Mouse (Mus musculus): ENCODE results near the gene Cdh23. TPM values are rescaled to one million over a fixed set of nuclear protein-coding genes. Genes with fewer than 3 reads are reported as not detected.

Cdh23 gene
- polyA plus RNA-seq, 1 experiment from 2014 or later, result 6.8 TPM

DNA sequence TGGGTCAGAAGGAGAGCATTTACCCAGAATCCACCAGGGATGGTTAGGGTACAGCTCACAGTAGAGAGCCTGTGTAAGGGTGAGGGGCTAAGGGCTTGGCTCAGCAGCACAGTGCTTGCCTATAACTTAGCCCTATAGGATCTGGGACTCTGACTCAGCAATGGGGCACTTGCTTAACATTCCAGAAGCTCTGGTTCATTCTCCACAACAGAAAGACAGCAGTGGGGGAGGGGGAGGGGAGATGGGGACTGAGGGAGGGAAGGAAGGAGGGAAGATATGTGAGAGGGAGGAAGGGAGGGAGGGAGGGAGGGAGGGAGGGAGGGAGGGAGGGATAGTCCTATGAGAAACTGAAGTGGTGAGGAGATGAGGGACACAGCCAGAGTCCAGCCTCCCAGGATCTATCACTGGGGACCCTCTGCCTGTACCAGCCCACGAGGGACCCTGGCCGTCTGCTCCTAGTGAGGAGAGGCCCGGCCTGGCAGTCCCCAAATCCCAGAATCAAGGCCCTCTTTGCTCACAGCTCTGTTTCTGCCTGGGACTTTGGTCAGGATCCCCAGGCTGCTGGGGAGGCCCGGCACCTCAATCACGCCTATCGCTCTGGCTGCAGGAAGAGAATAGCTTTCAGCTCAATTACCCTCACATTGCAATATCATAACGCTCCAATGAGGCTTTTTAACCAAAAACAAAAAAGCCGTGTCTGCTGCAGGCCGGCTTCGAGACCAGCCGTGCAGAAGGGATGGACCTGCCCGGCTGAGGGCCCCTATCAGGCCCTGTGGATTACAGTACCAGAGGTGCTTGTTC is 117.4 kb downstream of the Cdh23 start:
- no peak overlapping the region for H3K9ac ChIP-seq
- H3K27ac ChIP-seq, result no peak overlapping the region
- no peak for ATAC-seq (ENCODE audit: low FRiP score)
- H3K4me2 ChIP-seq (replicated peaks), result no peak overlapping the region
- H3K36me3 ChIP-seq (replicated peaks; ENCODE audit: control insufficient read depth, insufficient read depth), result no peaks in the 10 kb centered on the region
- WGBS, result 32% methylated on average over 12 of the region's 12 CpGs
- H3K27me3 ChIP-seq (ENCODE audit: control insufficient read depth, insufficient read depth, low read length), result peaks cover 23% of the 10 kb centered on the region
- no peaks in the 10 kb centered on the region for H3K9me3 ChIP-seq (ENCODE audit: control insufficient read depth, low read length)
- no peak for DNase-seq (ENCODE audit: low spot score)
- H3K4me3 ChIP-seq (replicated peaks; ENCODE audit: low read length), result no peak overlapping the region
- 0 out of 2 replicates have a peak, but pooled peaks cover 5% of the 10 kb centered on the region for H3K4me1 ChIP-seq (replicated peaks; ENCODE audit: control insufficient read depth, insufficient read depth, low read length)

DNA sequence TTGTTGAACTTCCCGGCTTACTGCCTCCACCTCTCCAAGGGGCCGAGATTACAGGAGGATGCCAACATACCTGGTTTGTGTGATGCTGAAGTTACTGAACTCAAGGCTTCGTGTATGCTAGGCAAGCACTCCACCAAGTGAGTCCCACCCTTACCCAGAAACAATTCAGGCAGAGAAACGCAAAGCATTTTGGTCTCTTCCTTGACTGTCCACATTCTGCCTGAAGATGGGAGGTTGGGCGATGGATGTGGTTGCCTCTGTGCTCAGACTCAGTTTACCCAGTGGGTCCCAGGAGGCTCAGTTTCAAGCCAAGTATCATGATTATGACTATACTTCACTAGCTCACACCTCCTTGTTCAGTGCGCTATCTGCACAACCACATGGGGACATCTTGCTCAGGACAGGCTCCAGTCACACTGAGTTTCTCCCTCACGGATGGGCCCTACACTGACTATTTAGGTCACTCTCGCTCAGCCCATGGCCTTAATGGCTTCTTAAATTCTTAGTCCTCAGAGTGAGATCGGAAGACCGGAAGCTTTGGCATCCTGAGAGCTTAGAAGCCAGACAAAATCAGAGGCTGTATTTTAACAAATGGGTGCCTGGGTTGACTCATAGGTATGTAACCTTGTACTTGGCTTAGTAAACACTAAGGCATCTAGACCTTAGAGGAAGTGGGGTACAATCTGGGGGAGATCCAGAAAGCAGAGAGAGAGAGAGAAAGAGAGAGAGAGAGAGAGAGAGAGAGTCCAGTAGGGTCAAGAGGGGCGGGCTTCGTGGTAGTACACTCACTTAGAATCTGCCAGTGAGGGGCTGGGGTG is 118.2 kb downstream of the Cdh23 start:
- no peak for DNase-seq (ENCODE audit: low spot score)
- no peak overlapping the region for H3K27ac ChIP-seq

DNA sequence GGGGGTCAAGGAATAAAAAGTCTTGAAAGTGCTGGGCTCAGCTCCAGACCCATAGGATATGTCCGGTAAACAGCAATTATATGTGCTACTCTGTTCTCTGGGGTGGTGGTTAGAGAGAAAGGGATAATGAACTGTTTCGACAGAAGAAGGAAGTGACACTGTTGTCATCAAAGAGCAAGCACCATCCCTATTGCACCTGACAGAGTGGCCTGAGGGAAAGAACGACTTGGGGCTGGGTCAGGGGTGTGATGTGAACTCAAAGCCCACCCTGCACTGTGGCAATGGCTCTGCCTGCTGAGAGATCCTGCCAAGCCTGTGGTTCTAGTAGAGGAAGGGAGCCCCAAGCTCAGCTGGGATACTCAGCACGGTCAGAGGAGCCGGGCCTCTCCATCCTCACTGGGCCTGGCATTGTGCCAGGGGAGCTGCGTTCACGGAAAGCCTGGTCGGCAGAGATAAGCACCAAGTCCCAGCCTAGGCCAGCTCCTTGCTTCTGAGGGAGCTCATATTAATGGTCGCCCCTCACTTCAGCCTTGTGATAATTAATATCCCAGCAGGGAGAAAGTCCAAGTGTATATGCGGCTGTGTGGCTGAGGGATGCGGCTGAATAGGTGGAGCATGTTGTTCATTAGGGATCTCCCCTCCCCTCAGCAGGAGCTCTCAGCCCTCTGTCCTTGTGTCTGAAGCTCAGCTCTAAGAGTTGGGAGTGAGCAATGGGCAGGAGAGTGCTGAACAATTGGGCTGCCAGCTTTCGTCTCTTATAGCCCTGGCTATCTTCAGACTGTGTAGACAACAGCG is 119.0 kb downstream of the Cdh23 start:
- DNase-seq (ENCODE audit: low spot score) (no peak), ATAC-seq (ENCODE audit: low FRiP score) (no peak; the same call in 1 of the 2 replicates)
- Histone ChIP-seq H3K4me2 (replicated peaks) (no peak overlapping the region), H3K27ac (no peak overlapping the region), H3K36me3 (replicated peaks; ENCODE audit: control insufficient read depth, insufficient read depth) (no peaks in the 10 kb centered on the region), H3K27me3 (ENCODE audit: control insufficient read depth, insufficient read depth, low read length) (peaks cover 14% of the 10 kb centered on the region), H3K9me3 (ENCODE audit: control insufficient read depth, low read length) (no peaks in the 10 kb centered on the region), H3K9ac (no peak overlapping the region), H3K4me1 (replicated peaks; ENCODE audit: control insufficient read depth, insufficient read depth, low read length) (0 out of 2 replicates have a peak, but pooled peaks cover 5% of the 10 kb centered on the region), H3K4me3 (replicated peaks; ENCODE audit: low read length) (no peak overlapping the region)
- 44% methylated on average over 13 of the region's 13 CpGs for WGBS

More for the DNA sequence above, 118.2 kb downstream of the Cdh23 start:
- Histone ChIP-seq H3K27me3 (ENCODE audit: control insufficient read depth, insufficient read depth, low read length) (peaks cover 16% of the 10 kb centered on the region), H3K9ac (no peak overlapping the region), H3K4me1 (replicated peaks; ENCODE audit: control insufficient read depth, insufficient read depth, low read length) (0 out of 2 replicates have a peak, but pooled peaks cover 5% of the 10 kb centered on the region), H3K4me2 (replicated peaks) (no peak overlapping the region), H3K36me3 (replicated peaks; ENCODE audit: control insufficient read depth, insufficient read depth) (no peaks in the 10 kb centered on the region), H3K4me3 (replicated peaks; ENCODE audit: low read length) (no peak overlapping the region), H3K9me3 (ENCODE audit: control insufficient read depth, low read length) (no peaks in the 10 kb centered on the region)
- WGBS, result 88% methylated on average over 12 of the region's 12 CpGs
- no peak for ATAC-seq (ENCODE audit: low FRiP score)

DNA sequence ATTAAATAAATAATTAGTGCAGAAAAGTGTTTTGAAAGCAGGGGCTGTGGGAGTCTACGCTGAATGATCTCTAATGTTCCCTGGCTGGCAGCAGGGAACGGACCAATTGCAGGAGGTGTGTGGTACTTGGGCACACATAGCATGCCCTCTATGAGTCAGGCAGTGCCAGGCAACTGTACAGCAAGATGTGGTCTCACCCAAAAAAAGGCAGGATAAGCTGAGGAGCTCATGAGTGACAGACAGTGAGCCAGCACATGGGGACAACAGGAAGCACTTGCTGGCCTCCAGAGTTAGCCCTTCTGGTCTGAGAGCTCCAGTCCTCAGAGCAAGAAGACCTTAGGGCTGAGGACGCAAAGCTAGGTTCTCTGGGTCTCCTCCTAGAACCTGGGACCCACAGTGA is 121.4 kb downstream of the Cdh23 start:
- no peak overlapping the region for H3K4me3 ChIP-seq (replicated peaks; ENCODE audit: low read length)
- H3K9me3 ChIP-seq (ENCODE audit: control insufficient read depth, low read length), result no peaks in the 10 kb centered on the region
- H3K9ac ChIP-seq, result no peak overlapping the region
- H3K4me2 ChIP-seq (replicated peaks), result no peak overlapping the region
- H3K27ac ChIP-seq, result no peak overlapping the region
- no peaks in the 10 kb centered on the region for H3K36me3 ChIP-seq (replicated peaks; ENCODE audit: control insufficient read depth, insufficient read depth)
- ATAC-seq (ENCODE audit: low FRiP score) (no peak), DNase-seq (ENCODE audit: low spot score) (no peak)
- 0 out of 2 replicates have a peak, but pooled peaks cover 5% of the 10 kb centered on the region for H3K4me1 ChIP-seq (replicated peaks; ENCODE audit: control insufficient read depth, insufficient read depth, low read length)
- 87% methylated on average over 3 of the region's 3 CpGs for WGBS
- H3K27me3 ChIP-seq (ENCODE audit: control insufficient read depth, insufficient read depth, low read length), result peaks cover 5% of the 10 kb centered on the region; the same call in 1 of the 2 replicates

DNA sequence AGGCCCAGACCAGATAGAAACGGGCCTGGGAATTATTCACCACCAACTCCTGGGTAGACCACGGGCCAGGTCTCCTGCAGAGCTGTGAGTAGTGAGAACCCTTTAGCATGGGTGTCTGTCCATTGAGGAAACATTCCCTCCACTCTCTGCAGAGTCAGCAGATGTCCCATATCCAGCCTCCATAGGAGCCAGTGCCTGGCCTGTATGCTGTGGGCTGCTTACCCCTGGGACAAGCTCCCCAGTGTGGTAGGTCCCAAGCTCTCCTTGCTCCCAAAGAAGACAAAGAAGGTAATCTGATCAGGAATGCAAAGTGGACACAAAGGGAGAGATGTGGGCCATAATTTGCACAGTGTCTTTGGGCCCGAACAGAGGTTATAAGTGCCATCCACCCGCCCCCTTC is 124.8 kb downstream of the Cdh23 start:
- Histone ChIP-seq H3K27ac (no peak overlapping the region), H3K36me3 (replicated peaks; ENCODE audit: control insufficient read depth, insufficient read depth) (no peaks in the 10 kb centered on the region), H3K27me3 (ENCODE audit: control insufficient read depth, insufficient read depth, low read length) (peaks cover 11% of the 10 kb centered on the region; the same call in 1 of the 2 replicates), H3K4me1 (replicated peaks; ENCODE audit: control insufficient read depth, insufficient read depth, low read length) (peaks cover 6% of the 10 kb centered on the region), H3K9me3 (ENCODE audit: control insufficient read depth, low read length) (no peaks in the 10 kb centered on the region), H3K4me2 (replicated peaks) (no peak overlapping the region), H3K9ac (no peak overlapping the region), H3K4me3 (replicated peaks; ENCODE audit: low read length) (no peak overlapping the region)
- no peak for ATAC-seq (ENCODE audit: low FRiP score)
- WGBS, result 86% methylated on average over 4 of the region's 4 CpGs
- no peak for DNase-seq (ENCODE audit: low spot score)

DNA sequence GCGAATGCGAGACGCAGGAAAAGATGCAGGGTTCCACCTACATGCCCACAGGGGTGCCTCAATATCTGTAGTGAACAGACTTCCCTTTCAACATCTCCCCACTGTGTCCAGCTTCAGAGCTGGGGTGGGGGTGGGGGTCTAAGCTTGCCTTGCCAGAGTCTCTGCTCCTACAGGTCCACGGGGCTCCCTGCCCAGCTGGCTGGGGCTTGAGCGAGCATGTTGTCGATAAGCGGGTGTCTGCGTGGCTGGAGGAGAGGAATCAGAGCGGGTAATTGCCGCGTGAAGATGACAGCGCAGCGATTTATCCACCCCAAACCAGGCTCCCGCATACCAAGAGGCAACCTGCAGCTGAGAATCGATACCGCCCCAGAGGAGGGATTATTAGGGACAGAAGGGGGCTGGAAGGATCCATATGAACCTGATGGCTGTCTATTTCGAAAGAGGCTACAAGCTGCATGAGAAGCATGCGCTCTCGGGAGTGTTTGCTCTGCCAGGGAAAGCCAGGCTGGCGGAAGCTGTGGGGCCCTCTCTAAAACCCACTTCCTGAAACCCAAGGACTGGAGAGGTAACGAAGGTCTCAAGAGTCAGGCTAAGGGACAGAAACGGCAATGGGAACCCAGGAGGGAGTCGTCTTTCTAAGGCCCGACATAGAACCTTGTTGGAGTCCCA is 129.8 kb downstream of the Cdh23 start:
- no peak overlapping the region for H3K4me3 ChIP-seq (replicated peaks; ENCODE audit: low read length)
- H3K27ac ChIP-seq, result no peak overlapping the region
- WGBS, result 35% methylated on average over 24 of the region's 24 CpGs
- no peak for DNase-seq (ENCODE audit: low spot score)
- ATAC-seq (ENCODE audit: low FRiP score), result no peak
- 0 out of 2 replicates have a peak, but pooled peaks cover 6% of the 10 kb centered on the region for H3K27me3 ChIP-seq (ENCODE audit: control insufficient read depth, insufficient read depth, low read length)
- H3K4me2 ChIP-seq (replicated peaks), result peak overlapping the region; percentile 30
- peaks cover 13% of the 10 kb centered on the region for H3K4me1 ChIP-seq (replicated peaks; ENCODE audit: control insufficient read depth, insufficient read depth, low read length)
- no peaks in the 10 kb centered on the region for H3K9me3 ChIP-seq (ENCODE audit: control insufficient read depth, low read length)
- no peaks in the 10 kb centered on the region for H3K36me3 ChIP-seq (replicated peaks; ENCODE audit: control insufficient read depth, insufficient read depth)
- H3K9ac ChIP-seq, result peak overlapping the region; percentile 35; the same call in 1 of the 2 replicates

DNA sequence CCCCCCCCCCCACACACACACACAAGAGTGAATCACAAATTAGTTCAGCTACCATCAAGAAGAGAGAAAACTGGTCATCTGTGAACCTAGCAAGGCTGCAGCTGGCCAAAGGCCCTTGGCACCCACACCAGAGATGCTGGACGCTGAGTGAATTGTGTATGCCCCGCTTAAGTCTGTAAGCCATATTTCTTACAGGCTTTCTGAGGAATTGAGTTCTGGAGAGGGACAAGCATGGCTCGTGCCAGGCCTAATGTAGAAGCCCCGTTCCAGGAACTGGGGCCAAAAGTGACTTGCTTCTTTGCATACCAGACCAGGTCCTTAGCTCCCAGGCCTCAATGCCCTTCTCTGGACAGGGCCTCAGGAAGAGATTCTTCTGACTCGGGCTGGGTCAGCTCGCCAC is 132.2 kb downstream of the Cdh23 start:
- no peaks in the 10 kb centered on the region for H3K9me3 ChIP-seq (ENCODE audit: control insufficient read depth, low read length)
- H3K27ac ChIP-seq, result no peak overlapping the region
- H3K4me3 ChIP-seq (replicated peaks; ENCODE audit: low read length), result no peak overlapping the region
- DNase-seq (ENCODE audit: low spot score), result no peak
- no peak overlapping the region for H3K9ac ChIP-seq
- H3K27me3 ChIP-seq (ENCODE audit: control insufficient read depth, insufficient read depth, low read length), result no peaks in the 10 kb centered on the region
- H3K4me2 ChIP-seq (replicated peaks), result no peak overlapping the region
- no peaks in the 10 kb centered on the region for H3K36me3 ChIP-seq (replicated peaks; ENCODE audit: control insufficient read depth, insufficient read depth)
- 84% methylated on average over 6 of the region's 6 CpGs for WGBS
- peaks cover 13% of the 10 kb centered on the region for H3K4me1 ChIP-seq (replicated peaks; ENCODE audit: control insufficient read depth, insufficient read depth, low read length)
- no peak for ATAC-seq (ENCODE audit: low FRiP score)

DNA sequence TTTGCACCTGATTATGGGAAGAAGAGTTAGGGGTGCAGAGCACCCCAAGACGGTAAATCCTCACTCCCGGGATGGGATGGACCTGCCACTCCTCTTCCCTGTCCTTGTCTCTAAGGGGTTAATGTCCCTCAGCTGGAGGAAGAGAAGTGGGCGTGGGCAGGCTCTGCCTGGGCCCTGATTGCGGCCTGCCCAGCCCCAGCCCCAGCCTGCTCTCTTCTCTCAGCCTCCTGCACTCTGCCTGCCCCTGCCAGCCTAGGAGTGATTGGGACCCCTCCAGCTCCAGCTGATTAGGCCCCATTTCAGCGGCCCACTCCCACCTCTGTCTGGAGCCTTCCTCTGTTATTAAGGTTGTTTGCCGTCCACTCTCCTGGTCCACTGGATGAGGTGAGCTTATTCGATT is 133.3 kb downstream of the Cdh23 start:
- no peak overlapping the region for H3K9ac ChIP-seq
- H3K36me3 ChIP-seq (replicated peaks; ENCODE audit: control insufficient read depth, insufficient read depth), result no peaks in the 10 kb centered on the region
- H3K4me2 ChIP-seq (replicated peaks), result no peak overlapping the region
- no peaks in the 10 kb centered on the region for H3K27me3 ChIP-seq (ENCODE audit: control insufficient read depth, insufficient read depth, low read length)
- 25% methylated on average over 7 of the region's 7 CpGs for WGBS
- DNase-seq (ENCODE audit: low spot score), result no peak
- peaks cover 16% of the 10 kb centered on the region for H3K4me1 ChIP-seq (replicated peaks; ENCODE audit: control insufficient read depth, insufficient read depth, low read length)
- H3K27ac ChIP-seq, result no peak overlapping the region
- ATAC-seq (ENCODE audit: low FRiP score), result no peak
- H3K9me3 ChIP-seq (ENCODE audit: control insufficient read depth, low read length), result no peaks in the 10 kb centered on the region
- no peak overlapping the region for H3K4me3 ChIP-seq (replicated peaks; ENCODE audit: low read length)

All from hindbrain, embryonic 14.5 days (tissue).